Mouse (Mus musculus): ENCODE measurements at regions not wholly inside any gene's neighbourhood (a gene's known extent, or its start where the extent isn't known, plus 50 kb on each side); places are given as distances from the start of the nearest gene placed in this dataset.
"Not testable (repeated sequence)": the region's sequence is repeated elsewhere in the genome, so short reads cannot be mapped to it uniquely, and the experiment has no call there.

- no peak for DNase-seq
Observed at GRCm38 (mm10) chr2:179146274-179146673, 296.0 kb upstream of the Cdh4 start.

DNA sequence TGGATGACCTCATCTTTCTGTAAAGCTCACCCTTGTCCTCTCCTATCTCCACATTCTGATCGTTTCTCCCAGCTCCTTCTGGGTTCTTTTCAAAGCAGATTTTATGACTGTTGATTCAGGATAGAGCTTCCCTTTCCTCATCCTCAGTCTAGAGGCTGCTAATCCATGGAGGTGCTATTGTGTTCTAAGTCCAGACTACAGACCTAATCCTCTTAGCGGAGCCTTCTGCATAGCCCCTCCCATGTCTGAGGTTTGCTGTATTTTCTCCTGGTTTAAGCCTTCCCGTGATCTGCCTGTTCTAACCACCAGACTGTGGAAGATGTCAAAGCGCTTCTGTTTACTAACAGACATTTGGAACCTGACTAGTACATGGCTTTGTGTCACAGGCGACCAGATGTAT is 294.0 kb upstream of the Cdh4 start:
- no peak for DNase-seq

GRCm38 (mm10) chr2:179148667-179149066 is 293.6 kb upstream of the Cdh4 start:
- DNase-seq = no peak

DNA sequence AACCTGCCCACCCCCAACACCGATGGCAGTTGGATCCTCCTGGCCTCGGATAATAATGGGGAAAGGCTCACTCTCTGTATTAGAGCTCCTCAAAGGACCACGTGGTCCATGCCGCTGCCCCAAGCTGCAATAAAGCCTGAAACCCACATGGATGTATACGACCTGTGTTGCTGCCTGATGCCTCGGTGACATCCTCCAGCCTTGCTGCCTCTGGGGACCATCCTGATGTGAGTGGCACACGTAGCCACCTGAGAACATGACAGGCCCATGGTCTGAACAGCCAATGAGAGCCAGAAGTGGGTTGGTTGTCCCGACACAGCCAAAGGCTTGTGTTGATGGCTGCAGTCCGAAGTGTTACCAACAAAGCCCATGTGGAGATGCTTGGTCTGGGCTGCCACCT is 283.4 kb upstream of the Cdh4 start:
- DNase-seq = no peak

- DNase-seq = no peak
Observed at GRCm38 (mm10) chr2:179163116-179163515, 279.1 kb upstream of the Cdh4 start.

GRCm38 (mm10) chr2:179170157-179170556 is 272.1 kb upstream of the Cdh4 start:
- DNase-seq = no peak

GRCm38 (mm10) chr2:179170608-179171007 is 271.6 kb upstream of the Cdh4 start:
- DNase-seq = no peak

DNA sequence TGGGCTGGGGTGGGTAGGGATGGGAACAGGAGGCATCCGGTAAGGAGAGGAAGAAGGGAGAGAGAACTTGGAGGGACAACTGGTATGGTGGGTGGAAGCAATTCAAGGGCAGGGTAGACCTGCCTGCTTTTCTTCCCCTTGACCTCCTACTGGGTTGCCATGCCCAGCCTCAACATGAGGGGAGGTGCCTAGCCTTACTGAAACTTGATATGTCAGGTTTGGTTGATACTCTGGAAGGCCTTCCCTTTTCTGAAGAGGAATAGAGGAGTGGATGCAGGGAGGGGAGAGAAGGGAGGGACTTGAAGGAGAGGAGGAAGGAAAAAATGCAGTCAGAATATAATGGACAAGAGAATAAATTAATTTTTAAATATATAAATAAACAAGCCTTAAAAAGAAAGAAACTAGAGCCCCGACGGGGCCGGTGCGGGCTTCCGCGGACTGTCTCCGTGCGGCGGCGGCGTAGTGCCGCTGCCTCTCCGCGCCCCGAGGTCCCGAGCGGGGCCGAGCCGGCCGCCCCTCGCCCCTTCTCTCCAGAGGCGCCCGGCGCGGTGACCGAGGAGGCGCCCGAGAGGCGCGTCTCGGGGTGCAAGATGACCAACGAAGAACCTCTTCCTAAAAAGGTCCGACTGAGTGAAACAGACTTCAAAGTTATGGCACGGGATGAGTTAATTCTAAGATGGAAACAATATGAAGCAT is 265.2 kb upstream of the Cdh4 start:
- not testable (repeated sequence) for DNase-seq

DNA sequence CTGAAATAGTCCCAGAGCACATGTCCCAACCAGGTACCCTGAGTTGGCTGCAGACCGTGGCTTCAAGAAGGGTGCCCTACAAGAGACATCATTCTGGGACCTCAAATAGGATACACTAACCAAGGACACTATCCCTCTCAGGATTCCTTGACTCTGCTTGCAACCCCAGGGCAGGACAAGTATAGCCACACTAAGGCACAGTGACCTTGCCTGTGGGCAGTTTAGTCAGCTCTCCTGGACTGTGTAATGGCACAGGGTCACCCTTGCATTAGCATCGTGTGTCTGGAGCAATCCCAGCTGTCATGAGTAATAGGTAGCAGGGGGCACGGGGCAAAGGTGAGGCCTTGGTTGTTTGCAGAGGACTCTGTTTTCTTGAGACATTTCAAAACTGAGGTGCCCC is 260.9 kb upstream of the Cdh4 start:
- no peak for DNase-seq

GRCm38 (mm10) chr2:179182123-179182522 is 260.1 kb upstream of the Cdh4 start:
- DNase-seq = no peak

GRCm38 (mm10) chr2:179192906-179193496 is 249.2 kb upstream of the Cdh4 start:
- no peak for DNase-seq

DNA sequence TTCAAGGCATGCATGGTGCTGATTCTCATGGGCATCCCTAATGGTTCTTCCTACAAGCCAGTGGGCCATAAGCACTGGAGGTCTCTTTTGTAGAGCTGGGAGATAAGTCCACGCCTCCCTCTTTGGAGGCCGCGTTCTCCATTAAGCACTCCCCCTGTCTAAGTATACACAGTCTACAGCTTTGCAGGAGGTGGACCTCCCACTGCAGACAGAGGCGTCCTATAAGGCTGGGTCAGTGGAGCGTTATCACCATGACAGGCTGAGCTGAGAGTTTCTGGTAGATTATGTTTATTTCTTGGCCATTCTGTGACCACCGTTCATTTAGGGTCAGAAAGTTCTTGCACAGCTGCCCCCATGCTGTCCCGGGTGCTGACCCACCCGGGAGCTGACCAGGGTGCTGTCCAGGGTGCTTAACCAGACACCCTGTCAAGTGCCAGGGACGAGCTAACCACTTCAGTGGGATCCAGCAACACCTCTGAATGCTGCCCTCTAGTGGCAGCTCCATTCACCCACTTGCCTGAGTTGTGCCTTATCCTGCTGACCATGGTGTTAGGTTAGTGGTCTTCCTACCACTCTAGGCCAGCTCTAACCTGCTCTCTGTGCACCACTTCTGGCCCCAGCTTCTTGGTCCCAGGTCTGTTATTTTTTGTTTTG is 248.6 kb upstream of the Cdh4 start:
- peak; percentile 52 to 53 for DNase-seq

- no peak for DNase-seq
Observed at GRCm38 (mm10) chr2:179197471-179197870, 244.8 kb upstream of the Cdh4 start.

- DNase-seq = no peak
Observed at GRCm38 (mm10) chr2:179200495-179200894, 241.7 kb upstream of the Cdh4 start.

DNA sequence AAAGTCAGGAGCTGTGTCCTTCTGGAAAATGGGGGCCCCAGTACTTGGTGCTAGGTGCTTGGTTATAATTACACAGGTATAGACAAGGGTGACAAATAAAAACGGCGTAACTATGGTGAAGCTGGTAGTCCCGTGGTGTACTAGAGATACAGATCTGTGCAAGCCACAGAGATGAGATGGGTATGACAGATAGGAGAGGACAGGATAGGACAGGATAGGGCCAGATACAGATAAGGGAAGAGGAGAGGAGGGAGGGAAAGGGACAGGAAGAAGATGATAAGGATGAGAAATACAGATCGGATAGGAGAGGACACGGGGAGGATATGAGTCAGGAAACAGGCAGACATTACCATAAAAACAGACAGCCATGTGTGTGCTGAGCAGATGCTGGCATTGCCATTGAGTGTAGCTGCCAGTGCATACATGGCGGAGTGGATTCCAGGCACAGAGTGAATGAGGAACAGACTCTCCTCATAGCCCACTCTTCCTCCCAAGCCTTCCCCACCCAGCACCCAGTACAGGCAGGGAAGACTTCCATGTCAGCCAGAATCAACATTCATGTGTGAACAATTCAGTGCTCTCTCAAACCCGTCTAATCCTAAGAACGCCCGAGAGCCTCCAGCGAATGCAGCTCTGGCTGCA is 231.9 kb upstream of the Cdh4 start:
- DNase-seq = peak; percentile 3 to 18

- DNase-seq = no peak
Observed at GRCm38 (mm10) chr2:179216773-179217172, 225.5 kb upstream of the Cdh4 start.

- no peak for DNase-seq
Observed at GRCm38 (mm10) chr2:179228096-179228495, 214.1 kb upstream of the Cdh4 start.

DNA sequence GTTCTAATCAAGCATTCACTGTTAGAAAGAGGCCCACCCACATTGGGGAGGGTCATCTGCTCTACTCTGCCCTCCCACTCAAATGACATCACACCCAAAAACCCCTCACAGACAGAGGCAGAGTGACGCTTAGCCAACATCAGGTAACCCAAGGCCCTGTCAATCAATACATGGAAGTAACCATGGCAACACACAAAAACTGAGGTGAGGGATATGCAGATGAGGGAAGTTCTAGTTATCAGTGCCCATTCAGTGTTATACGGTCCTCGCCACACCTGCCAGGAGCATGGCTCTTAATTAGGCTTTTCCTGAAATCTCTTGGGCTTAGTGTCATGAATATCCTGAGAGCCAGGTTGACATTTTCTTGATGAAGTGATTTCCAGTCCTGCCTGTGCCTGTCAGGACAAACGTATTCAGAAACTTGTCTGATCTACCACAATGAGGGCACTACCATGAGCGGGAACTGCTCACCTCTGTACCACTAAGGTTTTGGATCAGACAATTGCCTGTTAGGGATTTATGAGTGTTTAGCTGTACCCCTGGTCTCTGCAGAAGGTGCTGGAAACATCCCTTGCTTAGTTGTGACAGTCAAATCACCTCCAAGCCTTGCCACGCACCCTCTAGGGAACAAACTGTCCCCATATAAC is 210.4 kb upstream of the Cdh4 start:
- no peak for DNase-seq

DNA sequence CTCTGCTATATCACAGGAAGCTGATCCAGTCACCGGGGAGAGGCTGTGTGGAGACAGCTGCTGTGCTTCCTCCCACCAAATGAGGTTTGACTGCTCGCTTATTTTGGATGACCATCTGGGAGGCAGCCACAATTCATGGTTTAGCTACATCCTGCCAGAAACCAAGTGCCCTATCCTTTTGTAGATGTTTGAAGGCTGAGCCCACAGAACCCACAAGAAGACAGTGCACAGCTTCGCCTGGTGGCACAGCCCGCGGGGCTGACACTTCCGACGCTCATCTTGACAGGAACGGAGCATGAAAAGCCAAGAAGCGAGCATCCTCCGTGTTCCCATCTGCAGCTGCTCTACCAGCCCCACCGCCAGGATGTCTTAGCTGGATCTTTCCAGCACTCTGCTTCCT is 204.1 kb upstream of the Cdh4 start:
- DNase-seq = peak; percentile 29 to 48

DNA sequence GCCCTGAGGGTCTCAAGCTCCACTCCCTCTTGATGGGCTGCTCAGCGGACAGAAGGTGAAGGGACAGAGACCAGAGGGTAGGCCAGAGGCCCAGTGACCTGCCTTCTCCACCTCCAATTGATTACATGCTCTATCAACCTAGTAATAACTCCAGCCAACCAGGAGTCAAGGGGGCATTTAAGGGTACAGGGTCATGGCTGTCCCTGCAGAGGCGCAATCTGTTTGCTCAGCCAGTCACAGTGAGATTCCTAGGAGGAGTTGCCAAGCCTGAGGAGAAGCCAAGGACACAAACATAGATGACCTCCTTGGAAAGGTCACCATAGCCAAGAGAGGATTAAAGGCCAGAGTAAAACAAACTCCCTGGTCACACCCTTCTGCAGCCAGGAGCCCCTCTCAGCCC is 181.3 kb upstream of the Cdh4 start:
- no peak for DNase-seq

DNA sequence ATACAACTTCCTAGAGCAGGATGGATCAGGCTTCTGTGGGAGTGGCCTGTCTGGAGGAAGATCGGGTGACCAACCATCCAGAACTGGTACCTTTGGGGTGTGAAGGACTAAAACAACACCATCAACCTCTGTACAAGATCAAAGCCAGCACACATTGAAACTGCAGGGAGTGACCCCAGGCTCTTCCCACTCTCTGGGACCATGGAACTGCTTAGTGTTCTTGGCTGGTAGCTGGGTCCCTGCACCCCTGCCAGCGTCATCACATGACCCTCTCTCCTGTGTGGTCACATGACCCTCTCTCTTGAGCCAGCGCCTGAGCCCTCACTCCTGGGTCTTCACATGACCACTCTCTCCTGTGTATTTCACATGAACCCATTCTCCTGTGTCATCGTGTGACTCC is 178.3 kb upstream of the Cdh4 start:
- no peak for DNase-seq

- no peak for DNase-seq
Observed at GRCm38 (mm10) chr2:179265436-179265835, 176.8 kb upstream of the Cdh4 start.

Measured in layer of hippocampus, postnatal 36 days (tissue).